Mouse (Mus musculus): ENCODE results near the gene Ankrd55.

Gene Ankrd55

DNA sequence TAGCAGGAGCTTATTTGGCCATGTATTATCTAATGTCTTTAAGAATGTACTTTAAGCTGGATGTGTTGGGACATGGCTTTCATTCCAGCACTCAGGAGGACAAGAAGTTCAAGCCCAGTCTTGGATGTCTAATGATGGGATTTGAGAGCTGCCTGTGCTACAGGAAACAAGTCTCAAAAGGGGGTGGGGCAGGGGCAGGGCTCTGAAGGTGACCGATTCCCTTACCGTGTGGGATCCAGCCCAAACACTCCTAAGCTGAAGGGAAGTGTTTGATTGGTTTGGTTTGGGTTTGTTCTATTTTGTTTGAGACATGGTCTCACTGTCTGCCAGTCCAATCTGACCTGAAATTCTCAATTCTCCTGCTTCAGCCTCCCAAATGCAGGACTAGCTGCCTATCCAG is 93.2 kb downstream of the Ankrd55 start:
- no peak for DNase-seq (ENCODE audit: low spot score)

DNA sequence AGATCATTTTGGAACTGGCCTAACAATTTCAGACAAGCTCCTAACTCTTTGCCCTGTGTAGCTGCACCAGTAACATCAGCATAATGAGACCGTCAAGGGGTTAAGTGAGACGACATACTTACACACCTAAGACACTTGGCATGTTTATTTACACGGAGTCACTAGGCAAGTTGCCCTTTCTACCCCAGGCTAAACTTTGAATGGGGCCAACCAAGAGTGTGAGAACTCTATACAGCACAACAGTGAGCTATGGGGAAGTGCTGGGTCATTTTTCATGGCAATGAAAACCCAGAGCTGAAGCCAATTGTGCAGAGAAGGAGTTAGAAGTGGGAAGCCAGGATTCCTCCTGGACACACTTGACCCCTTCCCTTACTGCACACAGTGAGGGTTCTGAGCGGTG is 94.2 kb downstream of the Ankrd55 start:
- DNase-seq (ENCODE audit: low spot score): no peak

DNA sequence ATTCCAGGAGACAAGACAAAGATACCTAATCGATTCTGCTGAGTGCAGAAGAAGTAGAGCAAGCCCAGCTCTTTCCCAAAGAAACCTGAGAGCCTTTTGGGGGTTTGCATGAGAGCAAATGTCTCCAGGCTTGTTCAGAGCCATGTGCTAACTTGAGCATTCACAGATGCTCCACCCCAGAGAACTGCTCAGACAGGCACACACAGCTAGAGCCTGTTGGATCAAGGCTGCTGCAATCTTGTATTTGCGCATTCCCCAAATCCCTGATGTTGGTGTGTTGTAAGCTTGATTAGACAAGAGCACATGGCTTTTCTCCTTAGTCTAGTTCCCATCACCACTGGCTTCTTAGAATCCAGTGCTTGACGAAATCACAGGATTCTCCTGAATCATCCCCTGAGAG is 94.7 kb downstream of the Ankrd55 start:
- no peak for DNase-seq (ENCODE audit: low spot score)

DNA sequence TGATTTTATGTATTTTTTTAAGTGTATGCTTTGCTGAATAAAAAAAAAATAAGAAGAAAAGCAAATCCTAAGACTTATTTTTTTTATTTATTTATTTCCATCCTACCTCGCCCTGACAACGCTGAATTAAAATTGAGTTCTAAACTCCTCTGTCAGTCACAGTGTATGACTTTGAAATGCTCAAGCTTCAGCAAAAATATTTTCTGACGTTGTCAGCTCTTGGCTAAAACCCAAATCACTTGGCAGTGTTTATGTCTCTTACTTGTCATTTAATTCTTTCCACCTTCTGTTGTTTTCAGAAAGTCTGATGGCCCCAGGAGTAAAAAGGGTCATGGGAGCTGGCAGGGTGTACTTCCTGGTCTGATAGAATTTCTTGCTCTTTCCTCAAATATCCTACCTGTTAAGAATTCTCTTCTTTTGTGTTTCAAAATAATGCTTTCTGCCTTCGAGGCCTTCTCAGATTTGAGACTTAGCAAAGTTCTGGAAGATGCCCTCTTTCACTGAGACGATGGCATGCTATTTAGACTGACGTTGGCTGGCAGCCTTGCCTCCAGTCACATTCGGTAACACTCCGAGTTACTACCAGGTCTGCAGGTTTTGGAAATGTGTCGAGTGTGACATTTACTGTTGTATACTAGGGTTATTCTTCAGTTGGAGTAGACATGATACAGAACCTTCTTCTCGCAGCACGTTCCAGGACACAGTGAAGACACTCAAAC is 95.8 kb downstream of the Ankrd55 start:
- DNase-seq (ENCODE audit: low spot score): no peak

DNA sequence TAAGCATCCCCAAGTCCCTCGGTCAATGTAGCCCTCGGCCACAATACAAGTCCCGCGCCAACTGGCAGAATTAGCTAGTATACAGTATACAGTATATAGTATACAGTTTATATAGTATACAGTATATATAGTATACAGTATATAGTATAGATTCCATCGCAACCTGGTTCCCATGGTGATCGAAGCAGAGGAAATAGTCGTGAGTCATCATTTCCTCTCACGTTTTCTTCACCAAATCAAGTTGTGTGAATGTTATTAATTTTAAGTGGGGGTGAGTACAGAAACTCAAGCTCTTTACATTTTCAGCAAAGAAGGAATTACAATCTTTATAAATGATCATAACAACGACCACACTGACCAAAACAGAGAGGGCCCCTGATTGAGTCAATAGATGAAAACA is 96.8 kb downstream of the Ankrd55 start:
- no peak for DNase-seq (ENCODE audit: low spot score)

DNA sequence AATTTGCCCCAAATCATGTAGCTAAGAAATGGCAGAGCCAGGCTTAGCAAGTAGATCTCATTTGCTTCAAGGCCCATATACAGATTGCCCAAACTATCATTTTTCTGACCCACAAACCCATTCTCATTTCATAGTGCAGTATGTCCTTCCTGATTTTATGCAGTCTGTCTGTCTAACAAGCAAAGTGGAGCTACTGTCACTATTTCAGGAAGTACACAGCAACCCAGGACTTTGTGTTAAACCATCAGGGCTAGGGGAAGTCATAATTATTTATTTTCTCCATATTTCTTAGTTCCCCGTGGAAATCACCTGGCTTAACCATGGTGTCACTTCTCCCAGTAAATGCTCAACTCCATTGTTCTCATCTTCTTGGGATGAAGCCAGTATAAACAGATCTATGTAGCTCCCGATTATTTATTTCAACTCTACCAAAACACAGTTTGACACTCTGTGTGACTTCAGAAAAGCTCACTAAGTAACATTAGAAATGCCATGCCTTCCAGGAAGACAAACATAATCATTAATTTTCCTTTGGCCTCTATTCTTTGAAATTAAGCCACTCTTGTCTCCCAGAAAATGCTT is 98.3 kb downstream of the Ankrd55 start:
- no peak for DNase-seq (ENCODE audit: low spot score)

DNA sequence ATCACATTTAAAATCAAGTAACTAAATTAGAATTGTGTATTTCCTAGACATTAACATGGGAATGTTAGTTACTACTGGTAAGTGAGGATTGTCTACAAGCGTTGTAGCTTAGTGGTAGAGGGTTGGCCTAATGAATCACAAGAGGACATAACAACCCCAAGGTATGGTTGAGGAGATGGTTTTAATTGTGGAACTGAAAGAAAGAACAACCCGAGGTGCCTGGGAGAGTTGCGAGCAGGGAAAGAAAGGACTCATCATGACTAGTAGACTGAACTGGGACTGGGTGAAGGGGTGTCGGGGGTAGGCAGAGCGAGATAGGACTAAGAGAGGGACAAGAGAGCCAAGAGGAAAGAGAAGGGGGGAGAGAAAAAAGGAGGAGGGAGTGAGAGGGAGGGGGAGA is 99.0 kb downstream of the Ankrd55 start:
- DNase-seq (ENCODE audit: low spot score): no peak

DNA sequence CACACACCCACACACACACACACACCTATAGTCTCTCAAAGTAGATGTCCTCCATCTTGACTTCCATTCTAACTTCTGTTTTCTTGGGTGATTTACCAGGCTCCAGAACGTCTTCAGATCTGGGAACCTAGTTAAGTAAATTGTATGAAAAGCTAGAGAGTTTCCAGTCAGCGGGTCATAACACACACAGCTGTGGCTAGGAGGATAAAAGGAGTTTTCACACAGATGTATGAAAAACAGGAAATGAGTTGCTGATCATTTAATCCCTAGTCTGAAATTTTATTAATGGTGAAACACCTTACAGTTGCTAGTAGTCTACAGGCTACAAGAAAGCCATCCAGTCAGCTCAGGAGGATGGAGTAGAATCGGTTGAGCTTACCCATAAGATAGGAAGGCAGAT is 99.9 kb downstream of the Ankrd55 start:
- DNase-seq (ENCODE audit: low spot score): no peak

DNA sequence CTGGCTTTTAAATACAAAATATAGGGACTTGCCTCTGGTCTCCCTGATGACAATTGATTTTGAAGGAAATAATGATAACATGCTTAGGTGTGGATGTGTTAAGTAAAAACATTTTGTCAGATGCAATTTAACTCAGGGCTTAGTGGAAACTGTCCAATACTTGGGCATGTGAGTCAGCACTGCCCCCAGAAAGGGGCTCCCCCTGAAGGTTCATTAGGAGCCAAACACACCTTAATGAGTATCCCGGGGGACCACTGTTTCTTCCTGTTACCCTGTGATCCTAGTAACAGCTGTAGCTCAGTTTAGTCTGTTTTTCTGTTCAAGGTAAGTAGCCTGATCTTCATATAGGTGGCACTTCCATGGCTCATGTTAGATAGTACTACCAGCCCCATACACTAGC is 102.0 kb downstream of the Ankrd55 start:
- DNase-seq (ENCODE audit: low spot score): no peak

DNA sequence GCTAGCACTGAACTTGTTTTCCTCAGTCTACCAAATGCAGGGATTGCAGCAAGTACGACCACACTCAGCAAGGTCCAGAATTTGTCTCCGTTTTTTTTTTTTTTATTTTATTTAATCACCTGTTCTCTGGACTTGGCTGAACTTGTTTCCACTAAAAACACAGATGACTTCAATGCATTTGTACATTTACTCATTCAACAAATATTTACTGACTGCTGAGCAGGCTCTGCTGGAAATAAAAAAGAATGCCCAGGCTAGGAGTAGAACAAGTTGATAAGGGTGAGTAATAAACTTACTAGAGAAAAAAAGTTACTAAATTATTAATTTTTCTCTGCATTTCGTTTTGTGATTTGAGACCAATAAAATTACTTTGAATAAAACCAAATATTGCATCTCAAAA is 103.1 kb downstream of the Ankrd55 start:
- DNase-seq (ENCODE audit: low spot score): no peak

DNA sequence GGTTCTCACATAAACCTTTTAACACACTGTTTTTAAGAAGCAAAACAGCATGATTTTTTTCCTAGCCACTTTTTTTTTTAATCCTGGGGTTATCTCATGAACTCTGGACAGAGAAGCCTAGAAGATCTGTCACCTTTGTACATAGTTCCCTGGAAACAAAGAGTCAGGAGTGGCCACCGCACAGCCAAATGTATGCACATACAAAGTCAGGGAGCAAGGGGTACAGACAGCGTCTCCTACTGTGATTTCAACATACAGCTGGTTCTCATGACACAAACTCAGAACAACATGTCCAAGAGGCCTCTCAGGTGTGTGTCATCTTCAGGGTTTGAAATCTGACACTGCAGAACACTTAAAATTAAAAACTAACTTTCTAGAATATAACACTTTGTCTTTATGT is 105.1 kb downstream of the Ankrd55 start:
- DNase-seq (ENCODE audit: low spot score): no peak

DNA sequence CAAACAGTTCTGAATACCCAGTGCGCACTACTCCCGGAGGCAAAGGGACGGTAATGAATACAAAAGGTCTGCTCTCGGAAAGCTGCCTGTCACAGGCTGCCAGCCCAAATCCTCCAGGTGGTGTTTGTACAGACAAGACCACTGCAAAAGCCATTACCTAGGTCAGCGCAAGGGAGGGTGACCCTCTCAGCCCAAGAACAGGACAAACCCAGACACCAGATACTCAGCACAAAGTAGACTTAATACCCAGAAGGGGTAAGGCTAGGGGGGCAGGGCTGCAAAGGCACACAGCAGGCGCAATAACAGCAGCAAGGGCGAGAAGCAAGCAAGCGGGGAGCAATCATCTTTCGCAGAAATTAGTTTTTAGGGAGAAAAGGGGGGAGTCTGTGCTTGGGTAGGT is 106.0 kb downstream of the Ankrd55 start:
- no peak for DNase-seq (ENCODE audit: low spot score)

DNA sequence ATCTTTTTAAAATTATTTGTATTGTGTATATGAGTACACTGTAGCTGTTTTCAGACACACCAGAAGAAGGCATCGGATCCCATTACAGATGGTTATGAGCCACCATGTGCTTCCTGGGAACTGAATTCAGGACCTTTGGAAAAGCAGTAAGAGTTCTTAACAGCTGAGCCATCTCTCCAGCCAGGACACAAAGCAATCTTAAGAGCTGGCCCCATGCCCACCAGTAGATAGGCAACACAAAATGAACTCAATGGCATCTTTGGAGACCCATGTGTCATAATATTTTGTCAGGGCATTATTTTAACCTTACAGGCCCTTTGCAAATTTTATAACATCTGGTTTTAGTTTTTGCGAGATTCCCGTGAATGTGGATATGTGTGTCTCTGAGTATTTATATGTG is 116.5 kb downstream of the Ankrd55 start:
- no peak for DNase-seq (ENCODE audit: low spot score)

DNA sequence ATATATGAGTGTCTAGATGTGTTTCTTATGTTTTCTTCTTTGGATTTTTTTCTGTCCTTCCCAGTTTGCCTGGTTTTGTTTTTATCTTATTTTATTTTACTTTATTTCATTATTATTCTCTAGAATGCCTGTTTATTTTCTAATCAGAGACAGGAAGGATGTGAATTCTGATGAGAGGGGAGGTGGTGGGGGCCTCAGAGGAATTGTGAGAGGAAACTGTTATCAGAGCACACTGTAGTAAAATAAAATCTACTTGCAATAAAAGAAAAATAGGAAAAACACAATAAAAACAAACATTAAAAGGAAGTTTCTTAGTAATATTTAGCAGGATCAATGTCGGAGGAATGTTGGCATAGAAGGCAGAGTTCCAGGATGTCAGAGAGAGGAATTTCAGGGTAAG is 116.9 kb downstream of the Ankrd55 start:
- no peak for DNase-seq (ENCODE audit: low spot score)

DNA sequence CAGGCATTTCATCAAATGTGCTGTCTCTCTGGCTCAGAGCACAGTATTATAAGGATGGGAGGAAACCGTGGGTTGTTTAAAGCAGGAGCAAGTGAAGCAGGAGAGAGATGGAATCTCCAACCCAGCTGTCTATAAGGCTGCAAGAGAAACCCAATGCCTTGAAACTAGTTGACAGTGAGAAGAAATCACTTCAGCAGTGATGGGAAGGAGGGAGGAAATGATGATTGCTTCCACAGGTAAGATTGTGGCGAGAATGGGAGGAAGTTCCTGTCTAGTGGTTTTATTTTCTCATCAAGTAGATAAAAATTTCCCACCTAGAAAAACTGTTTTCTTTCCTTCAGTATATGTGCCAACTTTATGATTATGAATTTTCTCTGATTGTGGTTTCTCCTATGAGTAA is 118.4 kb downstream of the Ankrd55 start:
- no peak for DNase-seq (ENCODE audit: low spot score)

DNA sequence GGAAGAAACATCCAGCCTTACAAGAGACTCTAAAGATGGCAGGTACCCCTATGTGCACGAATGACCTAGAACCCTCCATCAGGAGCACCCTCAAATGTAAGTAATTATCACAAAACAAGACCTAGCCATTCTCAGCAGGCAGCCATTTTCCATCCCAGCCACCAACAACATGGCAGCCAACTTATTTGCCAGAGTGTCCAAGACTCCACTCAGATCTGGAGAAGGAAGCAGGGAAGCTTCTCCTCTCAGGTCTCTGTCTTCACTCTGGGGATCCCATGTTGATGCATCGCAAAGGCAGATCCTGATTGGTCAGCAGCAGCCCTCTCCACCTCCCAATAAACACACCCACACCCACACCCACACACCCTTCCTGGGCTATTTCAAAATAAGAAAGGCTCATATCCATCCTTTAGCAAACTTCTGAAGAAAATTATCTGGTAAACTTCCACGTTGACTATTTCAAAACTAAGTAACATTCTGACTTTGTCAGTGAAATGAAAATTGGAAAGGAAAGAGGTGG is 119.0 kb downstream of the Ankrd55 start:
- DNase-seq (ENCODE audit: low spot score): no peak

DNA sequence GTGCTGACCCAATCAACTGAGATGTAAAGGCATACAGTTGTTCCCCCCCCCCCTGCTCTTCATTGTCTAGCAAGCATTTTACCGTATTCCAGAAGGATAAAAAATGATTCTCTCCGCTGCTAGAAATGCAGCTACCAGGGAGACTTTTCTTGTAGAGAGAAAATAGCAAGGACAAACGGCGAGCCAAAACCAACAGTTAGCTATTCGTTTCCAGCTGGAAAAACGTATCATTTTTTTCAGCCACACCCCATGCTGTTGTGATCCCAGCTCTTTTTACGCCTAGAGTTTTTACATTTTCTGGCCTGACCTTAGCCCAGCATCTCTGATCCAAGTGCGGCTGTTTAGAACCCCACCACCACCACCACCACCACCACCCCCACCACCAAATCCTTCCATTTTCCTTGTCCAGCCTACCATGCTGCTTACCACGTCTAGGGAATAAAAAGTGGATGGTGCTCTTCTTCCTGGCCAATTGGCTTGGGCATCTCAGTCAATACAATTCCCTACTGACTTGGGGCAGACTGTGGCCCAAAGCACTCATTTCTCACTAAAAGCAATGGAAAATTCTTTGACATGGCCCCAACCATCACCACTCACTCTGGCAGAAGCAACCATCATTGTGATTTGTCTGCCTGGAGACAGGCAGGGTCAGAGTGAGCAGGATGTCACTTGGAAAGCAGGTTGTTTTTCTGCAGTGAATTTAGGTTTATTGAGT is 119.7 kb downstream of the Ankrd55 start:
- DNase-seq (ENCODE audit: low spot score): no peak

DNA sequence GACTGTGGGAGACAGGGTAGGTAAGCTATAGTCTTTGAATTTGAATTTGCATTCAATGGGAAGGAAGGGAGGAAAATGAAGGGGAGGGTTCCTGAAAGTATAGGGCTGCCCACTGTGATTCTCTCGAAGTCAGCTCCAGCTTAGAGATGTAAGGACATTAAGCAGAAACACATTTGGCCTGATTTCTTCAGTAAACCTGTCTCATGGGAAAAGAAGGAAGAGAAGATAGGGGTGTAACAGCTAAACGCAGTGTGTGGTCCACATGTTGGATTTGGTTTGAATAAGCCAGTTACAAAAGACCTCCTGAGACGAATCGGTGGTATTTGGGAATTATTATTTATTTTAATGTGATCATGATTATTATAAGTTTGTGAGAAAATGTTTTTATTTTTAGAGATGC is 120.5 kb downstream of the Ankrd55 start:
- no peak for DNase-seq (ENCODE audit: low spot score)

DNA sequence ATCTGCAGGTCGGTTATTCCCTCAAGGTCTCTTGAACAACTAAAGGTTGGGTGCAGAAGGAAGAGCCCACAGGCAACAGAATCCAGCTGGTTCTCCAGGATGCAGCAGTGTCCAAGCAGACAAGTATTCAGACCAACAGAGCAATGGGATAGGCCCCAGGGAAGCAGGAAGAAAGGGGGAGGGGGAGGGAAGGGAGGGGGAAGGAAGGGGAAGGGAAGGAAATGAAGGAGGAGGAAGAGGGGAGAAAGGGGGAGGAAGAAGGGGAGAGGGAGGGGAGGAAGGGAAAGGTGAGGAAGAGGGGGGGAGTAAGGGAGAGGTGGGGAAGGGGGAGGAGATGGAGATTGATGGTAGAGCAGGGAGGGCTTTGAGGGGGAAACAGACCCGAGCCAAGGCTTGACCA is 121.1 kb downstream of the Ankrd55 start:
- no peak for DNase-seq (ENCODE audit: low spot score)

DNA sequence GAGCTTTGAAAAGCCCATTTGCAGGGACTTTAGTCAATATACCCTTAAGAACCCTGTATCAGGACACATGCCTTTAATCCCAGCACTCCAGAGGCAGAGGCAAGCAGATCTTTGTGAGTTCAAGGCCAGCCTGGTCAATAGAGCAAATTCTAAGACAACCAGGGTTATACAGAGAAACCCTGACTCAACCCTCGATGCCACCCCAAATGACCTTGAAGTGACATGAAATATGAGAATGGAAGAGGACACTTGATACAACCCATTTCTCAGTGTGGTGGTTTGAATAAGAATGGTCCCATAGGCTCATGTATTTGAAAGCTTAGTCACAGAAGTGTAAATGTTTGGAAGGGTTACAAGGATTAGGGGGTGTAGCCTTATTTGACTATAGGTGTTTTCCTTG is 121.6 kb downstream of the Ankrd55 start:
- no peak for DNase-seq (ENCODE audit: low spot score)

DNA sequence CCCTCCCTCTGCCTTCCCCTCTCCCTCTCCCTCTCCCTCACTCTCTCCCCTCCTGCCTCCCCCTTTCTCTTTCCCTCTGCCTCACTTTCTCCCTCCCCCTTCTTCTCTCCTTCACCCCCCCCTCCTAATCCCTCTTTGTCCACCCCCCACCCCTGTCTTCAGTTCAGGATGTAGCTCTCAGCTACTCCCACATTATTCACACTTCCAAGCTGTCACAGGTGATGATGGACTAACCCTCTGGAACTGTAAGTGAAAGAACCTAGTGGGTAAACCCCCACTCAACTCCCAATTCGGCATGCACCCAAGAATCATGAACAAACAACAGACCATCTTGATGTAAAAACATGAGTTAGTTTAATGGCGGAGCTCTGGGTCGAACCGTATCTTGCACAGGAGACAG is 122.2 kb downstream of the Ankrd55 start:
- no peak for DNase-seq (ENCODE audit: low spot score)

DNA sequence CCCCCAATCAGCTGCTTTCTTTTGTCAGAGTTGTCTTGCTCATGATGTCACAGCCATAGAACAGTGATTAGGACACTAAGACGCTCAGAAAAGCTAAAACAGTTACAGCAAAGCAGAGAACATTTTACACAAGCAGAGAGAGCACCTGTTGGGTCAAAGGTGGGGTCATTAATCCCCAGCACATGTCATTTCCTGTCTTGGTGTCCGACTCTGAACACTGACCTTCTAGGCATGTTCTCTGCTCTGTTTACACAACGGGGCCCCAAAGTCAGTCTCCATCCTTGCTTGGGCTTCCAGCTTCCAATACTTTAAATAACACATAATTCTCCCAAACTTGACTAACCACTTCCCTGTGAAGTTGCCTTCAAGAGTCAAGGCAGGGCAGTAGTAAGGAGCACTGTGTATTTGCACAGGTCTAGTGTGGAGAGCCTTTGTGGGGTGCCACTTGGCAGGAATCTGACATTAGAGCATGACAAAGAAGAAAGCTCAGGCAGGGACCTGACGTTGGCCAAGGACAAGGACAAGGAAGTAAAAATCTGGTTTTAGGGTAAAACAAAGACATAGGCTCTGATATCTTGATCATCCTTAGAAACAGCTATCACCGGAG is 123.1 kb downstream of the Ankrd55 start:
- DNase-seq (ENCODE audit: low spot score): no peak

DNA sequence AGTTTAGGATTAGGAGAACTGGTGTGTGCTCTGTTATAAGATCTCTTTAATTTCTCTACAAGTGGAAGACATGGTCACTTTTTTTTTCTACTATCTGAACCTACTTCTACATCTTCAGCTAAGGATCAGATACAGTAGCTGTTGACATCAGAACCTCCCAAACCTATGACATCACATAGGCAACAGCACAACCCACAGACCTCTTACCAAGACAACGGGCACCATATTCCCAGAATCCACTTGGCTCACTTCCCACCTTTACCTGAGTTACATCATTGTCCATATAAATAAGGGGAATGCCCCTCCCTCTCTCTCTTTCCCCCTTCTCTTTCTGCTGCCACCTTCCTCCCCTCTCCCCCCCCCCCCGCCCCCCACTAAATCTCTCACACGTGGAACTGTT is 124.0 kb downstream of the Ankrd55 start:
- no peak for DNase-seq (ENCODE audit: low spot score)

Measured in c-Kit-positive CD71-positive TER-119-positive erythroid progenitor cells, embryonic 14.5 days (primary cell).